Mouse (Mus musculus) heart, adult 2 months (tissue): ENCODE data around the gene Adamts9. TPM values are rescaled to one million over a fixed set of nuclear protein-coding genes. Genes with fewer than 3 reads are reported as not detected.

Experiments used
- DNase-seq, 2 experiments: peaks; one replicate each; pipeline ENCODE4 v3.0.0; 2021
- H3K27ac ChIP-seq: fragments of 200-600 bp; 2 replicates; pipeline ENCODE4 v1.8.1; 2022
- H3K27me3 ChIP-seq: fragments of 200-500 bp; 2 replicates; pipeline ENCODE4 v1.6.1; 2012; ENCODE audit warnings: mild to moderate bottlenecking, low read length, inconsistent platforms, mixed read lengths; ENCODE audit not compliant: control insufficient read depth, insufficient read depth
- H3K36me3 ChIP-seq: fragments of 200-500 bp; 2 replicates; pipeline ENCODE4 v1.6.1; 2012; ENCODE audit warnings: low read length, inconsistent platforms; ENCODE audit not compliant: control insufficient read depth, insufficient read depth
- H3K4me1 ChIP-seq: fragments of 200-500 bp; 2 replicates; pipeline ENCODE4 v1.6.1; 2011; ENCODE audit warnings: low read length; ENCODE audit not compliant: control insufficient read depth, insufficient read depth
- H3K4me3 ChIP-seq: fragments of 200-600 bp; 2 replicates; pipeline ENCODE4 v1.8.1; 2022
- H3K79me2 ChIP-seq: fragments of 200-500 bp; replicated peaks from 2 replicates; pipeline ENCODE4 v1.6.1; 2012; ENCODE audit warnings: mild to moderate bottlenecking, inconsistent platforms, low read length, moderate library complexity, mixed read lengths; ENCODE audit not compliant: control insufficient read depth, insufficient read depth
- H3K9ac ChIP-seq: fragments of 200-500 bp; 2 replicates; pipeline ENCODE4 v1.6.1; 2012; ENCODE audit warnings: low read depth, mild to moderate bottlenecking, control low read depth, inconsistent platforms, low read length, mixed read lengths
- CTCF ChIP-seq: fragments of 200-600 bp; IDR thresholded peaks from 2 replicates; pipeline ENCODE4 v1.8.1; 2022; ENCODE audit warnings: antibody characterized with exemption, mild to moderate bottlenecking, moderate library complexity
- EP300 ChIP-seq: fragments of 200-500 bp; IDR thresholded peaks from 2 replicates; pipeline ENCODE4 v1.6.1; 2011; ENCODE audit warnings: low read depth, low read length, control low read depth; ENCODE audit not compliant: insufficient read depth
- POLR2A ChIP-seq: fragments of 200-500 bp; IDR thresholded peaks from 2 replicates; pipeline ENCODE4 v1.6.1; 2011; ENCODE audit warnings: mild to moderate bottlenecking, low read depth, low read length, control low read depth; ENCODE audit not compliant: insufficient read depth
- WGBS: fragments of 180-500 bp; shearing (Covaris S2); methylation state at CpG from one replicate; pipeline ENCODE4 v1.1.7; 2018; 5-methylcytosine and 5-hydroxymethylcytosine counted together
- intact Hi-C: fragments of 180-260 bp; cut with DNase I; formaldehyde crosslinking; loops from one replicate; pipeline ENCODE4 v1.15.1; 2025
- polyA plus RNA-seq: library from polyadenylated mRNA; depleted of rRNA; stranded (reverse); fragments of >200 nt; gene quantifications from 2 replicates; pipeline ENCODE4 v1.2.3, GENCODE M21; 2012
- total RNA-seq, 2 experiments: library from RNA; stranded (reverse); gene quantifications; 2 replicates each; pipeline ENCODE4 v1.2.3; 2021

The Adamts9 gene
- total and polyA plus RNA-seq, 3 experiments, result 5.7 to 17.5 (median 9.6) TPM

DNA sequence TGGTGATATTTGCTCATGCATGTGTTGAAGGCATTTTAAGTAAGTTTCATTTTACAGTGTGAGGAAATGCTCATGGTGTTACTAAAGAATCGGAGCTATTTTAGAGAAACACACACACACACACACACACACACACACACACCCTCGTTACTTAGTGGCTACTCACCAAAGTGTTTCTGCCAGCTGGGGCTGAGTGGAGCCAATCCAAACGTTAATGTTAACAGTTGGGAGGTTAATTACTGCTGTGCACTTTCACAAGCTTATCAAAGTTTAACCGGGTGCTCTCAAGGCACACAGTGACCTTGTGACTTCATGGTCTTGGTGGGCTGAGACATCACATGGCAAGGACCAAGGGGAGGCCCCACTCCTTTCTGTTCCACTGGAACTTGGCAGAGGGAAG, 21.4 kb downstream of the Adamts9 start:
- Histone ChIP-seq H3K36me3 (peaks cover 12% of the 10 kb centered on the region), H3K79me2 (no peaks in the 10 kb centered on the region; the same call in none of the 2 replicates), H3K27ac (peak overlapping the region; percentile 30; the same call in 1 of the 2 replicates), H3K4me1 (peaks cover 14% of the 10 kb centered on the region), H3K4me3 (no peak overlapping the region), H3K27me3 (no peaks in the 10 kb centered on the region), H3K9ac (no peak overlapping the region)
- DNase-seq, result peak; percentile 34 to 42
- intact Hi-C loops, result no loop called here
- 6% methylated on average over 4 of the region's 4 CpGs for WGBS
- TF ChIP-seq EP300, result no peak

DNA sequence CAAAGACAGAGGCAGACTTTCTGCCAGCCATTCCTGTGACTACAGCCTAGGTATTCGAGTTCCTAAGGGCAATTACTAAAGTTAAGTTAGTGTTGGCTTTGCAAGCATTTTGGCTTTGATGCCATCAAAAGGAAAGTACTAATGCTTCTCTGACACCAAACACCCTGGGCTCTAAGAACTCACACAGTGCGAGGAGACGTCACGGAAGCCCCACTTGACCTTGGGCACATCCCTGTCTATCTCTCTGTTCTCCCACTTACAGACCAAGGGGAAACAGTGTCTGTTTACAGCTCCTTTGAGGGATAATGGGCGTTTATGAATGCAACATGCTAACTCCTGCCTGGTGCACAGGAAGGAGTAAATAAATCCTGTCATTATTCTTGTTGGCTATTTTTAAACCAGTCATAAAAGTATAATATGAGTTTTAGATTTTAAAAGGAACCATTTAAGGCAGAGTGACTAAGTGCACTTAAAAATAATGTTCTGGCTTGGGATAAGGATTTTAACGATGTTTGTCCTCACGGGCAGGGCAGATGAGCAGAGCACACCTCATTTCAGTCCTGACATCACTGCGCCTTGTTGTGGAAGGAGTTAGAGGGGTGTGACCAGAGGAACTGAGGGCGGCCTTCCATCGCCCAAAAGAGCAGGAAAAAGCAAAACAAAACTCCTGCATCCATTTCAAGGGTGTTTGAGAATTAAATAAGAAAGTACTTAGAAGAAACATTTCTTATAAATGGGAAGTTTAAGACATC, 22.2 kb downstream of the Adamts9 start:
- 35% methylated on average over 10 of the region's 10 CpGs for WGBS
- no peak for DNase-seq
- no peaks in the 10 kb centered on the region for H3K27me3 ChIP-seq
- H3K9ac ChIP-seq, result no peak overlapping the region
- H3K4me1 ChIP-seq, result peaks cover 14% of the 10 kb centered on the region
- H3K27ac ChIP-seq, result peak overlapping the region; percentile 10
- H3K4me3 ChIP-seq, result no peak overlapping the region
- TF ChIP-seq EP300 (no peak), CTCF (no peak), POLR2A (no peak)
- intact Hi-C loops, result no loop called here
- no peaks in the 10 kb centered on the region; the same call in 1 of the 2 replicates for H3K79me2 ChIP-seq
- peaks cover 12% of the 10 kb centered on the region for H3K36me3 ChIP-seq

DNA sequence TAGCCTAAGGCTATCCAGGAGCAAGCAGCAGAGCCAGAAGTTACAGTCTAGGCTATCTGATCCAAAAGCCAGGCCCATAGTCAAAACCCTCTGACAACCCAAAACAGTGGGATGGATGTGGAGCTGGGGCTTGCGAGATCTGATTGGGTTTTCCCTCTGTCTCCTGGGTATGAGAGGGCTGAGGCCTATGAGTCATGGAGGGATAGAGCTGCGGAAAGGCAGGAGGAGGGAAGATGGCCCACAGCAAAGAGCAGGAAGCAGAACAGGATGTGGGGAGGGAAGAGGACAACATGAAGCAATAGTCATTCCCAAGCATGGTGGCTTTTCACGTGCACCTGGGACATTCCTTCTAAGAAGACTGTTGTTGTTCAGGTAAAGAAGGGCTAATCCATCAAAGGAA, 32.7 kb downstream of the Adamts9 start:
- intact Hi-C loops, result no loop called here
- H3K27me3 ChIP-seq, result no peaks in the 10 kb centered on the region
- 52% methylated on average over 3 of the region's 3 CpGs for WGBS

DNA sequence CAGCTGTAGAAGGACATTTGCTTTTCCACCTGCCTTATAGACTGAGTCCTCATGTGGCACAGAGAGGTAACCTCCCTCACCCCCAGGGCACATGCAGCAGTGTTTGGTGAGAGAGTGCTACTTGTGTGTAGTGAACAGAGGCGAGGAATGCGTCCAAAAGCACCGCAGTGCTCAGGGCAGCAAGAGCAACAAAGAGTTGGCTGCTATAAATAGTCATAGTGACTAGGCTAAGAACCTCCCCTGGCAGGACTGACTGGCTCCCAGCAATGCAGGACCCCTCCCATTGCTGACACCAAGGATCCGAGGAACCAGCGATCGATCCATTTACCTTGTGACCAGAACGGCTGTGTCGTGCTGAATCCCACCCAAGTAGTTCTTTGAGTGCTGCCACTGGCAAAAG, 33.9 kb downstream of the Adamts9 start:
- no peaks in the 10 kb centered on the region for H3K79me2 ChIP-seq
- H3K9ac ChIP-seq, result no peak overlapping the region
- 0 out of 2 replicates have a peak, but pooled peaks have one; percentile 27 for TF ChIP-seq POLR2A
- TF ChIP-seq EP300, result peak; percentile 84
- no peak for TF ChIP-seq CTCF
- WGBS, result 32% methylated on average over 8 of the region's 8 CpGs
- DNase-seq, result peak; percentile 43 to 61
- H3K36me3 ChIP-seq, result peaks cover 28% of the 10 kb centered on the region
- H3K4me3 ChIP-seq, result peak overlapping the region; percentile 26; the same call in 1 of the 2 replicates
- peak overlapping the region; percentile 74 for H3K27ac ChIP-seq
- peaks cover 15% of the 10 kb centered on the region for H3K4me1 ChIP-seq
- intact Hi-C loops, result loop anchor here (10.0 kb wide), 1 partner anchor 685 kb away; no protein-coding TSS in a partner anchor
- no peaks in the 10 kb centered on the region for H3K27me3 ChIP-seq

More for the DNA sequence above, 32.7 kb downstream of the Adamts9 start:
- no peak overlapping the region for H3K27ac ChIP-seq
- no peak for DNase-seq
- H3K9ac ChIP-seq, result no peak overlapping the region
- no peak overlapping the region for H3K4me3 ChIP-seq
- TF ChIP-seq POLR2A (no peak), CTCF (no peak), EP300 (no peak)
- peaks cover 23% of the 10 kb centered on the region for H3K36me3 ChIP-seq
- peaks cover 15% of the 10 kb centered on the region for H3K4me1 ChIP-seq
- H3K79me2 ChIP-seq, result no peaks in the 10 kb centered on the region

DNA sequence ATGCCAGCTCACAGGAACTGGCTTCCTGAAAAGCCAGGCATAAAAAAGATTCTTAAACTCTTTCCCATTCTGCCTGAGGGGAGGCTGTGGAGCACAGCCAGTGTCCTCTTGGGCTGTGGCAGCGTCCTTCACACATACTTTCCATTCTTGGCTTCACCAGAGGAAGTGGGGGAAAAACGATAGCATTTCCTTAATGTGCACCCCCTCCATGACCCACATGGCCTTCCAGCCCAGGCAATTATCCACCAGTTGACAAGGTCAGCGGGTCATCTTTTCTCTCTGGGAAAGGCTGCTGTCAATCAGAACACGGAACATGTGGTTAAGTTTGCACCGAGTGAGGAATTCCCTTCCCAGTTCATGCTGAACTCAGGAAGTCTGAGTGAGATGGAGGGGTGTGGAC, 37.4 kb downstream of the Adamts9 start:
- peak overlapping the region; percentile 53 for H3K27ac ChIP-seq
- DNase-seq, result peak; percentile 58 to 63
- H3K36me3 ChIP-seq, result peaks cover 24% of the 10 kb centered on the region
- TF ChIP-seq POLR2A (no peak), EP300 (peak; percentile 90; the same call in 1 of the 2 replicates), CTCF (peak; percentile 48)
- no peak overlapping the region for H3K9ac ChIP-seq
- no peaks in the 10 kb centered on the region for H3K27me3 ChIP-seq
- intact Hi-C loops, result loop anchor here (2.0 to 10.0 kb wide), 3 partner anchors 29 to 681 kb away; no protein-coding TSS in a partner anchor
- whole genome bisulfite sequencing, result under 1% methylated on average over 5 of the region's 5 CpGs
- H3K4me3 ChIP-seq, result no peak overlapping the region
- H3K79me2 ChIP-seq, result no peaks in the 10 kb centered on the region
- peaks cover 15% of the 10 kb centered on the region for H3K4me1 ChIP-seq

DNA sequence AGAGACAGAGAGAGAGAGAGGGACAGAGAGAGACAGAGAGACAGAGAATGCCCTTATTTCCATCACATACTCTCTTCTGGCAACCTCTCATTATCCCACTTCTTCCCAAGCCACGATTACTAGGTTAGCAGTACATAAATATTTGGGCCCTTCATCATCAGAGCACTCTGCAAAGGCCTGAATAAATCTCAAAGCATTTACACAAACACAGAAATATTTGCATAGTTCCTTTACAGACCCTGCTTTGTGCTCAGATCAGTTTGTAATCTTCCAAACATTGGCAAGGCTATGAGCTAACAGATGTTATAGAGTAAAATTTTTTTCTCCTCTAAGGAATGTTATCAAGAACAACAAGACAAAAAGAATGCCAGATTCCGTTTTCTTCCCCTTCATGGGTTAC, 38.8 kb downstream of the Adamts9 start:
- H3K36me3 ChIP-seq, result peaks cover 24% of the 10 kb centered on the region
- no peak for DNase-seq
- no peaks in the 10 kb centered on the region for H3K27me3 ChIP-seq
- no peak overlapping the region for H3K4me3 ChIP-seq
- peaks cover 12% of the 10 kb centered on the region for H3K4me1 ChIP-seq
- no peaks in the 10 kb centered on the region for H3K79me2 ChIP-seq
- 51% methylated on average over 2 of the region's 2 CpGs for WGBS
- no peak overlapping the region for H3K27ac ChIP-seq
- TF ChIP-seq POLR2A (no peak), EP300 (no peak), CTCF (no peak)
- H3K9ac ChIP-seq, result no peak overlapping the region
- intact Hi-C loops, result loop anchor here (2.0 to 10.0 kb wide), 2 partner anchors 28 to 680 kb away; no protein-coding TSS in a partner anchor
